Mouse (Mus musculus): ENCODE measurements around the gene Lekr1.

Lekr1 gene

DNA sequence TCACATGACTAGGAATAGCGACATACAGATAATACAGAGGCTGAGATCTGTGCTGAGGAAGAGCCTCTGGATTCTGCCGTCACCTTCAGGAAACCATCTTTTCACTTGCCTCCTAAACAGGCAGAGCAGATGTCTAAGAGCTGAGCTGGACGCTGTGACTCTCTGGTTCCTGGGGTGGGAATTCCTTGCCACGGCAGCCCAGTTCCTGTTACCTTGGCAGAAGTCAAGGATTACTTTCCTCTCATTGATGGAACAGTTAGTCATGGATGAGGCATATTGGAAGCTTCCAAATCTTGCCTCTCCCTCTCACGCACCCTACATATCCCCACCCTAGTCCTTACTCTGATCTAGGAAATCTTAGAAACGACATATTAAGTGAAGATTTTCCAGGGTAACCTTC is 203.7 kb downstream of the Lekr1 start:
- peak in 1 of 2 experiments; percentile 59 for DNase-seq (ENCODE audit: inconsistent age in 2 of 2, low spot score in 1 of 2)

DNA sequence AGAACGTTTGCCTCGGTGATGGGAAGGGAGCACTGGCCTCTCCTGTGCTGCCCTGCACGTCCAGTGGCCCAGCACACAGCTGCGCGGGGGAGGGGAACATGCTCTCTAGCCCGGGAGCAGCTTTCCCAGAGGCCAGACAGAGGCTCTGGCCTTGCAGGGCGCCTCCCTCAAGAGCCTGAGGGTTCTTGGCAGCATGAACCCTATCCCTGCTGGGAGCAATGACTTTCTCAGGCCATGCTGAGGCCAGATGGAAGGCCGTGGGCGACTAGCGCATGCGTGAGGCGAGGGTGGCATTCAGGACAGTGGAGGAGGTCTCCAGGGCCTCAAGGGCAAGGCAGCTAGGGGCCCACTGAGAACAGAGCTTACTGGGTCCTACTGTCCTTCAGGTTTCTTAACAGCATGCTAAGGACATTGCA is 205.2 kb downstream of the Lekr1 start:
- peak; percentile 81 to 93 for DNase-seq (ENCODE audit: inconsistent age in 2 of 2, low spot score in 1 of 2)

DNA sequence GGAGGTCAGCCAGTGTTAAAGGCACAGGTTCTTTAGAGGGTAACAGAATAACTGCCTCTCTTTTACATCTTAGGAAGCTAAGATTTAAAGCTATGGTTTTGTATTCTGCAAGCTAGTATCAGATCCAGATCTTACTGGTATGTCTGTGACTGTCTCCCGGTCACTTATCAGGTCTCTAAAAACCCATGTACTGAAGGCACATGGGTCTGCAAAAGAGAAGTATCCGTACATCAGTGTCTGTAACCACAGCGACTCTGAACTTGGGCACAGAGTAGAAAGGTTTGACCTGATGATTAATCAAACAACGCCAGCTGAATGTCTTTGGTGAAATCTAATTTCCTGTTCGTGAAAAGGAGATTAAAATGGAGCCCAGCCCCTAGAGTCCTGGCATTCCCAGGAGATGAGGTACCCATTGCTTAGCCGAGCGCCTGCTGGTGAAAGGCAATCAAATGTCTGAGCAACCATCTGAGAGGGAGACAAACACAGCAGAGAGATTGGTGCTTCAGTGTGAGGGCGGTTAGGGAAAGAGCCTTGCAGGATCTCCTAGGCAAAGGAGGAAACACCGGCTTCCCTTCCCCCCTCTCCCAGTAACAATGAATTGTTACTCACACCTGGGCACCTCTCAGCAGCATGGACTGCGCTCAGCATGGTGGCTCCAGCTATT is 205.7 kb downstream of the Lekr1 start:
- no peak for DNase-seq (ENCODE audit: inconsistent age in 2 of 2, low spot score in 1 of 2)

DNA sequence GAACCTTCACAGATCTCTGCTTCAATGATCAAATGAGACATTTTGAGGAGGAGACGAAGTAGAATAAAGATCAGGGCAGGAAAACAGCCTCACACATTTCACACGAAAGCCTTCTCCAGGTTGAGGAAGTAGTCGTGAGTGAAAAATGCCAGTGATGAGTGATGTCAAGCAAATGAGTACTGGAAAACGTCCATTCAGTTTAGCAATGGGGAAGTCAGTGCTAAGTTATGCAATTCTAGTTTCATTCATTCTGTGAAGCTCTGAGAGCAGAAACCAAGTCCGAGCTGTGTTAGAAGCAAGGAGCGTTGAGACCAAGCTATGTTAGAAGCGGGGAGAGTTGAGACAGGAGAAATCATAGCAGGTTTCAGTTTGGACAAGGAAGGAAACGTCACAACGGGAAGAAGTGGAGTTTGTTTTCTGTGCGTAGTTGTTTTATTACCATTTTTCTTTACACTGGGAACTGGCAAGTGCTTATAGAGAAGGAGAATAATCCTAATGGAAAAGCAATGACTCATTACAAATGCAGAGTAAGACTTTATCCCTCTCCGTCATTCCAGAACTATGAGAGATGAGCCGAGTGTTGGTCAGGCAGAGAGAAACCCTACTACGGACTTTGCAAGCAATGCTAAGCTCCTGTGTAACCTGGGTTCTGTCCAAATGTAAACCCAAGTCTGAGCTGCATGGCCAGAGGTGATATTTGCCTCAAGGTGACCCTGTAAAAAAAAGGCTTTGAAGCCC is 207.2 kb downstream of the Lekr1 start:
- DNase-seq (ENCODE audit: inconsistent age in 2 of 2, low spot score in 1 of 2) = peak in 1 of 2 experiments; percentile 56
